Mouse (Mus musculus) megakaryocyte, embryonic 14.5 days (primary cell): ENCODE data around the gene Gm20388.

Experiments used
- FLI1 ChIP-seq: IDR thresholded peaks from 2 replicates; pipeline ENCODE4 v1.6.1; 2012; ENCODE audit warnings: low read length, inconsistent platforms, mixed read lengths
- GATA1 ChIP-seq: IDR thresholded peaks from 3 replicates; pipeline ENCODE4 v1.6.1; 2012; ENCODE audit warnings: mixed read lengths, low read length, inconsistent platforms, borderline replicate concordance

DNA sequence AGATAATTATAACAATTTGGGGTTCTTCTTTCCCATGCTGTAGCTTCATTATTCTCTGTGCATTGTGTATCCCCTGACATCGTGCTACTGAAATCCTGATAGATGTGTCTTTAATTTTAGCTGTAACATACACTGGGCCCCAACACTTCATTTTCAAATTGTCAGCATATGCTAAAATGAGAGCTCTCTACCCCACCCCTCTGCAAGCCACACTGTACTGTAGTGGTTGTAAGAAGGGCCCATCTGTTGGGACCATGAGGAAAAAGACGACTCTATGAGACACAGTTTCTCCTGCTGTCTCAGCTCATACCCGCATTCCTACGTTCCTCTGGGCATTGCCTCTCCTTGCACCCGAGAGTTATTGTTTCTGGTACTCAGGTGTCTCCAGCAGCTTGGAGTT lies 4226.6 kb downstream of the Gm20388 start:
- TF ChIP-seq GATA1: no peak
- no peak for TF ChIP-seq FLI1
